Mouse (Mus musculus) CH12.LX (cell line): ENCODE measurements around the gene Hoxa9. TPM values are rescaled to one million over a fixed set of nuclear protein-coding genes. Genes with fewer than 3 reads are reported as not detected.

Source experiments
- DNase-seq: peaks from one replicate; pipeline ENCODE4 v3.0.0-alpha.2; 2013; ENCODE audit errors: extremely low read depth
- H3K27ac ChIP-seq: 2 replicates; pipeline ENCODE4 v1.5.1; 2012; ENCODE audit warnings: low read depth, mild to moderate bottlenecking, control low read depth, moderate library complexity; ENCODE audit not compliant: insufficient read depth
- H3K27me3 ChIP-seq: replicated peaks from 2 replicates; pipeline ENCODE3; 2012; ENCODE audit warnings: inconsistent platforms
- H3K36me3 ChIP-seq, 2 experiments: replicated peaks in 1 of 2; 2 replicates each; pipeline versions ENCODE3 to v1.6.1; 2012; ENCODE audit warnings: inconsistent platforms in 1 of 2, low read length in 1 of 2, mild to moderate bottlenecking in 1 of 2, mixed read lengths in 1 of 2, moderate library complexity in 1 of 2; ENCODE audit not compliant: control insufficient read depth in 1 of 2, insufficient read depth in 1 of 2
- H3K4me1 ChIP-seq, 2 experiments: 2 replicates each; pipeline ENCODE4 v1.6.1; 2012; ENCODE audit warnings: inconsistent platforms in 1 of 2, moderate library complexity in 1 of 2; ENCODE audit not compliant: insufficient read depth in 2 of 2, control insufficient read depth in 1 of 2
- H3K4me2 ChIP-seq: 2 replicates; pipeline ENCODE4 v1.6.1; 2012; ENCODE audit warnings: low read depth, mild to moderate bottlenecking, control low read depth; ENCODE audit not compliant: poor library complexity, insufficient read depth, severe bottlenecking
- H3K4me3 ChIP-seq, 3 experiments: fragments of 150-350 bp in 1 of 3; sonication (generic) in 1 of 3; replicated peaks in 1 of 3; 2 replicates each; pipeline versions ENCODE3 to v1.5.1; 2011 to 2012; ENCODE audit warnings: low read depth in 2 of 3, low read length in 2 of 3, mild to moderate bottlenecking in 2 of 3, moderate library complexity in 2 of 3, control low read depth in 1 of 3, improper control_type of control experiment in 1 of 3, inconsistent platforms in 1 of 3, mixed read lengths in 1 of 3; ENCODE audit not compliant: poor library complexity in 1 of 3
- H3K79me2 ChIP-seq: replicated peaks from 2 replicates; pipeline ENCODE4 v1.6.1; 2012; ENCODE audit warnings: mild to moderate bottlenecking, moderate library complexity; ENCODE audit not compliant: control insufficient read depth, poor library complexity, insufficient read depth, severe bottlenecking; ENCODE audit errors: extremely low read depth
- H3K9ac ChIP-seq: 2 replicates; pipeline ENCODE4 v1.6.1; 2012; ENCODE audit warnings: low read depth, mild to moderate bottlenecking, control low read depth, moderate library complexity; ENCODE audit not compliant: insufficient read depth
- H3K9me3 ChIP-seq: replicated peaks from 2 replicates; pipeline ENCODE3; 2012; ENCODE audit warnings: low read length, inconsistent platforms, mixed read lengths
- CTCF ChIP-seq, 2 experiments: IDR thresholded peaks in 1 of 2; conservative IDR thresholded peaks in 1 of 2; 2 replicates each; pipeline ENCODE4 v1.5.1; 2011 to 2012; ENCODE audit warnings: low read depth in 2 of 2, low read length in 2 of 2, improper control_type of control experiment in 1 of 2, inconsistent platforms in 1 of 2, mild to moderate bottlenecking in 1 of 2, moderate library complexity in 1 of 2
- E2F4 ChIP-seq: IDR thresholded peaks from 2 replicates; pipeline ENCODE4 v1.6.1; 2011; ENCODE audit warnings: low read depth, low read length, improper control_type of control experiment; ENCODE audit not compliant: insufficient replicate concordance
- HCFC1 ChIP-seq: IDR thresholded peaks from 2 replicates; pipeline ENCODE4 v1.6.1; 2012; ENCODE audit warnings: low read depth, mild to moderate bottlenecking, inconsistent platforms, low read length, improper control_type of control experiment
- IRF4 ChIP-seq: IDR thresholded peaks from 2 replicates; pipeline ENCODE4 v1.6.1; 2014; ENCODE audit warnings: low read depth, mild to moderate bottlenecking, inconsistent platforms, low read length, improper control_type of control experiment
- JUND ChIP-seq: conservative IDR thresholded peaks from 2 replicates; pipeline ENCODE4 v1.6.1; 2011; ENCODE audit warnings: low read depth, low read length, improper control_type of control experiment
- MEF2A ChIP-seq: IDR thresholded peaks from 2 replicates; pipeline ENCODE4 v1.6.1; 2014; ENCODE audit warnings: low read depth, mild to moderate bottlenecking, inconsistent platforms, low read length, improper control_type of control experiment, borderline replicate concordance
- MXI1 ChIP-seq: IDR thresholded peaks from 2 replicates; pipeline ENCODE4 v1.6.1; 2011; ENCODE audit warnings: mild to moderate bottlenecking, low read depth, low read length, improper control_type of control experiment
- NRF1 ChIP-seq: IDR thresholded peaks from 2 replicates; pipeline ENCODE4 v1.6.1; 2014; ENCODE audit warnings: low read depth, mild to moderate bottlenecking, inconsistent platforms, low read length, improper control_type of control experiment, moderate library complexity
- POLR2A ChIP-seq: IDR thresholded peaks from 2 replicates; pipeline ENCODE4 v1.6.1; 2011; ENCODE audit warnings: low read depth, mild to moderate bottlenecking, improper control_type of control experiment, low read length
- POLR2AphosphoS2 ChIP-seq: IDR thresholded peaks from 2 replicates; pipeline ENCODE4 v1.6.1; 2011; ENCODE audit warnings: low read depth, low read length, improper control_type of control experiment
- RAD21 ChIP-seq: IDR thresholded peaks from 2 replicates; pipeline ENCODE4 v1.6.1; 2011; ENCODE audit warnings: low read depth, mild to moderate bottlenecking, low read length, improper control_type of control experiment, moderate library complexity
- SMC3 ChIP-seq: IDR thresholded peaks from 2 replicates; pipeline ENCODE4 v1.6.1; 2011; ENCODE audit warnings: low read depth, low read length, improper control_type of control experiment
- TCF12 ChIP-seq: IDR thresholded peaks from 2 replicates; pipeline ENCODE4 v1.6.1; 2014; ENCODE audit warnings: low read depth, mild to moderate bottlenecking, inconsistent platforms, low read length, improper control_type of control experiment
- USF1 ChIP-seq: IDR thresholded peaks from 2 replicates; pipeline ENCODE4 v1.6.1; 2014; ENCODE audit warnings: low read depth, mild to moderate bottlenecking, inconsistent platforms, low read length, improper control_type of control experiment
- ZKSCAN1 ChIP-seq: IDR thresholded peaks from 2 replicates; pipeline ENCODE4 v1.6.1; 2012; ENCODE audit warnings: low read depth, inconsistent platforms, low read length, improper control_type of control experiment, borderline replicate concordance
- ZMIZ1 ChIP-seq: IDR thresholded peaks from 2 replicates; pipeline ENCODE4 v1.6.1; 2012; ENCODE audit warnings: low read depth, mild to moderate bottlenecking, inconsistent platforms, low read length, improper control_type of control experiment
- ZNF384 ChIP-seq: IDR thresholded peaks from 2 replicates; pipeline ENCODE4 v1.6.1; 2012; ENCODE audit warnings: low read depth, low read length, improper control_type of control experiment, inconsistent platforms
- dilution Hi-C: fragments of 300-500 bp; cut with MboI; formaldehyde crosslinking; loops from 2 replicates; pipeline ENCODE4 v1.14.3; 2020; ENCODE audit warnings: low sequenced_read_pairs; ENCODE audit not compliant: extremely low pct_unique_long_range_greater_than_20kb, extremely low pct_ligation_motif_present
- in situ Hi-C: fragments of 300-500 bp; cut with MboI; formaldehyde crosslinking; loops from 3 replicates; pipeline ENCODE4 v1.14.3; 2019; ENCODE audit warnings: low sequenced_read_pairs, low pct_ligation_motif_present, low pct_unique_long_range_greater_than_20kb, mixed read lengths
- polyA plus RNA-seq: library from polyadenylated mRNA; unstranded; fragments of >175 nt; gene quantifications from 2 replicates; pipeline ENCODE4 v1.2.1, GENCODE M21; 2012; ENCODE audit warnings: low read depth; ENCODE audit not compliant: insufficient read length
- total RNA-seq, 2 experiments: library from RNA; depleted of rRNA; stranded (reverse); fragments of 300-350 nt in 1 of 2; fragments of >200 nt in 1 of 2; gene quantifications; 2 replicates each; pipeline ENCODE4 v1.2.3; 2012 to 2014

Gene Hoxa9
- total and polyA plus RNA-seq, 3 experiments = 0.30 to 0.47 (median 0.30) TPM

GRCm38 (mm10) chr6:52237346-52238154 lies 6.7 kb upstream of the Hoxa9 start:
- no peak overlapping the region for H3K27ac ChIP-seq
- no peak overlapping the region for H3K9ac ChIP-seq
- H3K27me3 ChIP-seq = no peaks in the 10 kb centered on the region
- TF ChIP-seq MEF2A (no peak), ZMIZ1 (no peak), RAD21 (no peak), MXI1 (no peak), SMC3 (no peak)
- H3K79me2 ChIP-seq = no peaks in the 10 kb centered on the region
- H3K4me3 ChIP-seq = no peak overlapping the region
- peaks cover 33% of the 10 kb centered on the region for H3K9me3 ChIP-seq
- no peak overlapping the region for H3K4me2 ChIP-seq
- peaks cover 3 to 42% of the 10 kb centered on the region in 2 experiments for H3K36me3 ChIP-seq
- peaks cover 0 to 12% of the 10 kb centered on the region in 2 experiments; a peak in 2 of 4 replicates for H3K4me1 ChIP-seq
- in situ Hi-C loops = no loop called here
- dilution Hi-C loops = no loop called here
- no peak for DNase-seq

DNA sequence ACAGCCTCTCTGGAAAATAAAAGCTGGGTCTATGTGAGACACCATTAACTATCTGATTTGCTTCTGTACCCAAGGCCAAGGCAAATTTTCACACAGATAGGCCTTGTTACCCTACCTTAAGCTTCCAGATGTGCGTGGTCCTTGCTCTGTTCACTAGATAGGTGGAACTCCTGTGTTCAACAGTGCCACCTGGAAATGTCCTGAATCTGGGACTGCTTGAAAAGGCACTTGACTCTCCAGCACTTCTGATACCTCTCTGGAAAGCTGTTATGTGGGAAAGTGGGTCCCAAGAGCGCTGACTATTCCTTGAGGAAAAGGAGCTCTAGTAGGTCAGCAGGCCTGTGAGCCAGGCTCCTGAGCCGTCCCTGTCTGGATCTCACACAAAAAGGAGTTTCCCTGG lies 5.9 kb upstream of the Hoxa9 start:
- H3K27me3 ChIP-seq = no peaks in the 10 kb centered on the region
- in situ Hi-C loops (no loop called here), dilution Hi-C loops (no loop called here)
- no peak overlapping the region for H3K9ac ChIP-seq
- TF ChIP-seq E2F4 = no peak
- no peak for TF ChIP-seq JUND
- no peaks in the 10 kb centered on the region for H3K79me2 ChIP-seq
- no peak for DNase-seq
- H3K4me1 ChIP-seq = peaks cover 0 to 12% of the 10 kb centered on the region in 2 experiments; a peak in 2 of 4 replicates
- no peak overlapping the region for H3K4me2 ChIP-seq
- H3K36me3 ChIP-seq = peaks cover 7 to 49% of the 10 kb centered on the region in 2 experiments
- H3K9me3 ChIP-seq = peaks cover 39% of the 10 kb centered on the region
- H3K4me3 ChIP-seq = no peak overlapping the region
- no peak overlapping the region for H3K27ac ChIP-seq

GRCm38 (mm10) chr6:52235866-52236265 lies 5.0 kb upstream of the Hoxa9 start:
- Histone ChIP-seq H3K9me3 (peaks cover 40% of the 10 kb centered on the region), H3K4me3 (no peak overlapping the region), H3K27me3 (no peaks in the 10 kb centered on the region), H3K27ac (no peak overlapping the region), H3K36me3 (peaks cover 7 to 54% of the 10 kb centered on the region in 2 experiments), H3K4me2 (no peak overlapping the region)
- TF ChIP-seq NRF1 (no peak), ZKSCAN1 (no peak), POLR2AphosphoS2 (no peak), TCF12 (no peak), IRF4 (no peak), POLR2A (no peak), JUND (no peak), HCFC1 (no peak), ZNF384 (no peak), USF1 (no peak), SMC3 (no peak), CTCF (conservative IDR thresholded peaks at IDR 0.05 in 1 of 2, IDR thresholded peaks at IDR 0.05 in 1 of 2; ENCODE audit: low read depth in 2 of 2, low read length in 2 of 2) (no peak)
- TF ChIP-seq, all 38 proteins: peak for 0
- dilution Hi-C loops = no loop called here
- in situ Hi-C loops = no loop called here
- no peaks in the 10 kb centered on the region for H3K79me2 ChIP-seq
- peaks cover 0 to 7% of the 10 kb centered on the region in 2 experiments; a peak in 2 of 4 replicates for H3K4me1 ChIP-seq
- H3K9ac ChIP-seq = no peak overlapping the region
- no peak for DNase-seq
